Mouse (Mus musculus): ENCODE data around the gene Ces1d.

DNA sequence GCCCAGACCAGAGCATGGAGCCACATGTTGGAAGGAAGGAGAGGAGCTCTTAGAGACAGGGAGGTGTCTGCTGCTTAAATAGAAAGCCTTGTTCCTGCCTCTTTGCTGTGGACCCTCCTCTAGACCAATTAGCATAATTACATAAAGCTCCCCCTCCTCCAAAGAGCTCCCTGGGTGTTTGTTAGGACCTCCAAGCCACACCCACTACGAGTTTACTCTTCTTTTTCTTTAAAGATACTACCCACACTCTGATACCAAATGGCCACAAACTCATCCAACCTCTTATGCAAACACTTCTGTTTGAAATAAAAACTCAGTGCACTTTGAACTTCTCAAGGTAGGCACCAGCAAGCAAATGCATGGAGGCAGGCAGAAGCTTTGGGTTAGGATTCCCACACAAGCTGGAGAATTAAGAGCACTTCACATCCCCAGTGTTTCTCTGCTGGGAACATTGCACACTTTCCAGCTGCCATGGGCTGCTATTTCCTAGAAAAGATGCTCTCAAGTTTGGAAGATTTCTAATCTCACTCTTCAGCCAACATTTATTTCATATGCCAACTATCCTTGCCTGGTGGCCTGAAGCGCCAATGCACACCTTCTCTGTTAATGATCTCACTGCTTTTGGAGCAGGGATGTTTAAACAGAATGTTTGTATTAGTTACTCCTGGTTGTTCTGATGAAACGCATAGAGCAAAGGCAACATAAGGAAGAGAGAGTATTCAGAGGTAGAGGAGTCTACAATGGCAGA lies 66.2 kb downstream of the Ces1d start, which contains the start of gene Ces1c:
- TF ChIP-seq CTCF (IDR thresholded peaks at IDR 0.05; ENCODE audit: low read depth, low read length) (no peak), POLR2A (IDR thresholded peaks at IDR 0.05; ENCODE audit: insufficient read depth, low read length) (no peak), EP300 (IDR thresholded peaks at IDR 0.05; ENCODE audit: insufficient read depth, low read depth, low read length) (no peak)

All from ES-Bruce4 (cell line).